23 mouse cellular contexts compared by ENCODE assay signal in genomic region chr1:43491506-43492269, GRCm38 (mm10). TPM values are rescaled to one million over a fixed set of nuclear protein-coding genes. Genes with fewer than 3 reads are reported as not detected.
DNase-seq lines count a peak whose midpoint lies in the region; ATAC-seq lines count a peak whose summit lies in the region.
"Had no signal": no experiment of that assay in that cellular context is flagged by ENCODE, and none has a peak within 500 bp of the region (broad histone marks: within the 10 kb centered on the region; RNA-seq: fewer than 3 reads in every experiment).

No protein-coding gene starts in this region.

- no peak overlapping the region for H3K27ac ChIP-seq in embryonic facial prominence, embryonic 13.5 days
- H3K27ac ChIP-seq in embryonic facial prominence, embryonic 10.5 days (replicated peaks), result no peak overlapping the region
- H3K27ac ChIP-seq in hindbrain, embryonic 16.5 days (ENCODE audit: low read depth, low read length), result no peak overlapping the region
- H3K27ac ChIP-seq: forebrain, embryonic 15.5 days; heart, embryonic 10.5 days; hindbrain, postnatal 0 days; kidney, postnatal 0 days; limb, embryonic 10.5 days; liver, embryonic 15.5 days; lung, embryonic 15.5 days had no signal

- 0 out of 2 replicates have a peak overlapping the region, but pooled peaks have one; percentile 3 for H3K9ac ChIP-seq in embryonic facial prominence, embryonic 13.5 days
- H3K9ac ChIP-seq in hindbrain, embryonic 16.5 days (ENCODE audit: low read depth, low read length), result no peak overlapping the region
- H3K9ac ChIP-seq: forebrain, embryonic 15.5 days; liver, embryonic 15.5 days; lung, embryonic 15.5 days had no signal

- no peak for DNase-seq in embryonic facial prominence, embryonic 10.5 days (ENCODE audit: low spot score)
- peak; percentile 73 for DNase-seq in kidney, adult 9 months
- no peak for DNase-seq in kidney, postnatal 10 days
- DNase-seq in brain, adult 2 months (ENCODE audit: low read depth, low spot score), result peak; percentile 62
- peak; percentile 42 to 45 for DNase-seq in cerebellum, postnatal 25 days
- DNase-seq in layer of hippocampus, postnatal 36 days, result no peak
- DNase-seq: adrenal gland, adult 8-10 months; liver; lung, postnatal 36 days; right cerebral cortex, adult 18-20 months; right cerebral cortex, postnatal 4 days; thymus, postnatal 14 days had no signal

- no peak overlapping the region for H3K4me2 ChIP-seq in embryonic facial prominence, embryonic 13.5 days
- H3K4me2 ChIP-seq in hindbrain, embryonic 16.5 days (ENCODE audit: low read length), result no peak overlapping the region
- H3K4me2 ChIP-seq: forebrain, embryonic 15.5 days; liver, embryonic 15.5 days; lung, embryonic 15.5 days had no signal

- no peaks in the 10 kb centered on the region for H3K27me3 ChIP-seq in embryonic facial prominence, embryonic 13.5 days
- no peaks in the 10 kb centered on the region for H3K27me3 ChIP-seq in embryonic facial prominence, embryonic 10.5 days (replicated peaks; ENCODE audit: low read depth, poor library complexity, severe bottlenecking)
- H3K27me3 ChIP-seq in hindbrain, embryonic 16.5 days (replicated peaks; ENCODE audit: control insufficient read depth, insufficient read depth, low read length), result no peaks in the 10 kb centered on the region
- H3K27me3 ChIP-seq: forebrain, embryonic 15.5 days; liver, embryonic 15.5 days; lung, embryonic 15.5 days had no signal

- no peaks in the 10 kb centered on the region for H3K36me3 ChIP-seq in embryonic facial prominence, embryonic 13.5 days
- peaks cover 6% of the 10 kb centered on the region for H3K36me3 ChIP-seq in embryonic facial prominence, embryonic 10.5 days (replicated peaks)
- no peaks in the 10 kb centered on the region for H3K36me3 ChIP-seq in hindbrain, embryonic 16.5 days (ENCODE audit: control insufficient read depth, insufficient read depth, low read length)
- H3K36me3 ChIP-seq: forebrain, embryonic 15.5 days; heart, embryonic 10.5 days; liver, embryonic 15.5 days; lung, embryonic 15.5 days had no signal

- WGBS in embryonic facial prominence, embryonic 13.5 days, result 94% methylated on average over 8 of the region's 8 CpGs
- 93% methylated on average over 8 of the region's 8 CpGs for WGBS in embryonic facial prominence, embryonic 10.5 days
- WGBS in hindbrain, embryonic 16.5 days, result 93% methylated on average over 8 of the region's 8 CpGs

- H3K4me3 ChIP-seq in embryonic facial prominence, embryonic 13.5 days, result no peak overlapping the region
- no peak overlapping the region for H3K4me3 ChIP-seq in embryonic facial prominence, embryonic 10.5 days
- no peak overlapping the region for H3K4me3 ChIP-seq in hindbrain, embryonic 16.5 days (ENCODE audit: low read length)
- H3K4me3 ChIP-seq: forebrain, embryonic 15.5 days; heart, embryonic 10.5 days; limb, embryonic 10.5 days; liver, embryonic 15.5 days; lung, embryonic 15.5 days had no signal

- no peak for ATAC-seq in embryonic facial prominence, embryonic 13.5 days (ENCODE audit: insufficient number of reproducible peaks, insufficient read depth, low FRiP score, low TSS enrichment, low read depth)
- no peak for ATAC-seq in hindbrain, embryonic 16.5 days
- ATAC-seq: activated CD4-positive, CD25-positive, alpha-beta regulatory T cell, adult 4 months; forebrain, embryonic 15.5 days; hindbrain, postnatal 0 days; midbrain, embryonic 16.5 days had no signal

- peaks cover 33% of the 10 kb centered on the region for H3K4me1 ChIP-seq in embryonic facial prominence, embryonic 13.5 days
- H3K4me1 ChIP-seq in embryonic facial prominence, embryonic 10.5 days, result peaks cover 26% of the 10 kb centered on the region
- H3K4me1 ChIP-seq in hindbrain, embryonic 16.5 days (ENCODE audit: control insufficient read depth, insufficient read depth, low read depth, low read length), result no peaks in the 10 kb centered on the region
- H3K4me1 ChIP-seq: limb, embryonic 10.5 days had no signal

- no peaks in the 10 kb centered on the region for H3K9me3 ChIP-seq in embryonic facial prominence, embryonic 13.5 days
- no peaks in the 10 kb centered on the region for H3K9me3 ChIP-seq in embryonic facial prominence, embryonic 10.5 days
- no peaks in the 10 kb centered on the region for H3K9me3 ChIP-seq in hindbrain, embryonic 16.5 days (ENCODE audit: control insufficient read depth, low read length)
- H3K9me3 ChIP-seq: forebrain, embryonic 15.5 days; heart, embryonic 10.5 days; limb, embryonic 10.5 days; liver, embryonic 15.5 days; lung, embryonic 15.5 days had no signal

RNA-seq across cellular contexts. Expression of gene Nck2, which starts 47.3 kb away (rescaled TPM):
- polyA plus RNA-seq in embryonic facial prominence, embryonic 13.5 days (2015; fragmentation: Nextera tagmentation; extraction: Ambion mirVana), result 46.6 and 47.0 TPM in 2 replicates
- 50.3 and 52.5 TPM in 2 replicates for polyA plus RNA-seq in embryonic facial prominence, embryonic 10.5 days (2016; fragmentation: Nextera tagmentation; extraction: Ambion mirVana)
- polyA plus RNA-seq in hindbrain, embryonic 16.5 days (2015; fragmentation: Nextera tagmentation; extraction: Ambion mirVana), result 28.0 and 32.3 TPM in 2 replicates
- total RNA-seq in layer of hippocampus, postnatal 36 days (2021), result 10 to 100 TPM; 56.6 to 58.1 TPM

Comparison
In these comparisons a context has a peak if more than half of its experiments do, and no peak if none do; other contexts are left out.
1. DNase-seq: peak in kidney, adult 9 months (single experiment), brain, adult 2 months (single experiment) and cerebellum, postnatal 25 days (2 of 2); none in embryonic facial prominence, embryonic 10.5 days (single experiment), kidney, postnatal 10 days (single experiment) and layer of hippocampus, postnatal 36 days (0 of 2).